Comparison of ENCODE assay signal across 12 mouse cellular contexts in genomic region chr14:31909291-31909690, GRCm38 (mm10).
DNase-seq lines count a peak whose midpoint lies in the region; ATAC-seq lines count a peak whose summit lies in the region.
"Had no signal": no experiment of that assay in that cellular context is flagged by ENCODE, and none has a peak within 500 bp of the region (broad histone marks: within the 10 kb centered on the region; RNA-seq: fewer than 3 reads in every experiment).

No protein-coding gene starts in this region.

- ATAC-seq in lung, embryonic 16.5 days (ENCODE audit: low read depth) = peak; percentile 61
- ATAC-seq: Patski had no signal

- H3K36me3 ChIP-seq in lung, embryonic 16.5 days (ENCODE audit: control insufficient read depth, insufficient read depth, low read length) = no peaks in the 10 kb centered on the region
- H3K36me3 ChIP-seq: limb, embryonic 13.5 days had no signal

- H3K9me3 ChIP-seq in lung, embryonic 16.5 days (ENCODE audit: control insufficient read depth, low read length) = no peaks in the 10 kb centered on the region
- H3K9me3 ChIP-seq: limb, embryonic 13.5 days had no signal

- no peak overlapping the region for H3K4me2 ChIP-seq in lung, embryonic 16.5 days (ENCODE audit: low read depth, low read length)
- H3K4me2 ChIP-seq: limb, embryonic 13.5 days had no signal

- DNase-seq in gastrocnemius, postnatal 25 days = peak; percentile 35
- DNase-seq in gastrocnemius, postnatal 10 days = no peak
- peak; percentile 86 for DNase-seq in heart, adult 8-10 months (ENCODE audit: low spot score)
- peak; percentile 31 for DNase-seq in heart, postnatal 4 days
- DNase-seq in spleen, postnatal 4 days (ENCODE audit: low spot score in 2 of 2) = no peak
- no peak for DNase-seq in Muller cell, postnatal 12 days (ENCODE audit: inconsistent ontology term)
- DNase-seq in spleen, adult 12 weeks (ENCODE audit: low spot score) = no peak
- DNase-seq: right cerebral cortex, postnatal 4 days had no signal

- 33% methylated on average over 4 of the region's 4 CpGs for WGBS in lung, embryonic 16.5 days

- peaks cover 6% of the 10 kb centered on the region; the same call in 1 of the 2 replicates for H3K4me1 ChIP-seq in lung, embryonic 16.5 days (replicated peaks; ENCODE audit: control insufficient read depth, insufficient read depth, low read length)
- H3K4me1 ChIP-seq: limb, embryonic 13.5 days had no signal

- peak overlapping the region; percentile 34 for H3K27ac ChIP-seq in lung, embryonic 16.5 days (ENCODE audit: low read length)
- H3K27ac ChIP-seq: limb, embryonic 13.5 days; stomach, postnatal 0 days had no signal

- no peaks in the 10 kb centered on the region for H3K27me3 ChIP-seq in lung, embryonic 16.5 days (ENCODE audit: control insufficient read depth, insufficient read depth, low read depth, low read length)
- H3K27me3 ChIP-seq: limb, embryonic 13.5 days; Patski had no signal

- no peak overlapping the region for H3K4me3 ChIP-seq in lung, embryonic 16.5 days (ENCODE audit: low read length)
- H3K4me3 ChIP-seq: limb, embryonic 13.5 days had no signal

- H3K9ac ChIP-seq in lung, embryonic 16.5 days (ENCODE audit: low read length) = no peak overlapping the region
- H3K9ac ChIP-seq: limb, embryonic 13.5 days had no signal

Comparison
In these comparisons a context has a peak if more than half of its experiments do, and no peak if none do; other contexts are left out.
1. DNase-seq: peak in gastrocnemius, postnatal 25 days (single experiment), heart, adult 8-10 months (single experiment) and heart, postnatal 4 days (single experiment); none in gastrocnemius, postnatal 10 days (single experiment), spleen, postnatal 4 days (0 of 2), Muller cell, postnatal 12 days (single experiment) and spleen, adult 12 weeks (single experiment).